Mouse (Mus musculus): ENCODE data around the gene Zfp366.

- TF ChIP-seq EP300 (IDR thresholded peaks at IDR 0.05; ENCODE audit: low read length) (no peak), CTCF (conservative IDR thresholded peaks at IDR 0.05 in 1 of 2, IDR thresholded peaks at IDR 0.05 in 1 of 2; ENCODE audit: low read depth in 2 of 2, low read length in 2 of 2) (no peak), KAT2A (IDR thresholded peaks at IDR 0.05; ENCODE audit: insufficient replicate concordance, low read length) (no peak), GABPA (IDR thresholded peaks at IDR 0.05; ENCODE audit: insufficient replicate concordance, low read depth, low read length) (no peak), CHD2 (IDR thresholded peaks at IDR 0.05; ENCODE audit: low read length) (no peak), RCOR1 (conservative IDR thresholded peaks at IDR 0.05; ENCODE audit: low read depth, low read length) (no peak), POLR2A (IDR thresholded peaks at IDR 0.05; ENCODE audit: low read depth, low read length) (no peak), E2F4 (IDR thresholded peaks at IDR 0.05; ENCODE audit: insufficient replicate concordance, low read depth, low read length) (no peak), ELF1 (IDR thresholded peaks at IDR 0.05; ENCODE audit: low read depth, low read length) (no peak)
Observed at GRCm38 (mm10) chr13:99284400-99285160, 100.0 kb downstream of the Zfp366 start.
